Mouse (Mus musculus) embryonic fibroblast, embryonic 13.5 days (primary cell): ENCODE data around the gene Tgds.
"Not testable (repeated sequence)": the region's sequence is repeated elsewhere in the genome, so short reads cannot be mapped to it uniquely, and the experiment has no call there.

Source experiments
- CTCF ChIP-seq: IDR thresholded peaks from 2 replicates; pipeline ENCODE4 v1.5.1; 2011; ENCODE audit warnings: mild to moderate bottlenecking, control low read depth, low read length, moderate library complexity, borderline replicate concordance; ENCODE audit not compliant: insufficient read depth
- POLR2A ChIP-seq: IDR thresholded peaks from 2 replicates; pipeline ENCODE4 v1.6.1; 2011; ENCODE audit warnings: low read depth, mild to moderate bottlenecking, control low read depth, low read length, moderate library complexity

GRCm38 (mm10) chr14:118156056-118156455 is 23.5 kb upstream of the Tgds start:
- TF ChIP-seq POLR2A, CTCF: not testable (repeated sequence)
